Mouse (Mus musculus) liver, embryonic 14.5 days (tissue): Measurements from ENCODE around the gene Cyp4f39.

Source experiments
- CTCF ChIP-seq: IDR thresholded peaks from 2 replicates; pipeline ENCODE4 v1.5.1; 2016; ENCODE audit warnings: antibody characterized with exemption, low read depth, control low read depth
- EP300 ChIP-seq: IDR thresholded peaks from 2 replicates; pipeline ENCODE4 v1.6.1; 2016; ENCODE audit warnings: antibody characterized with exemption, low read depth

DNA sequence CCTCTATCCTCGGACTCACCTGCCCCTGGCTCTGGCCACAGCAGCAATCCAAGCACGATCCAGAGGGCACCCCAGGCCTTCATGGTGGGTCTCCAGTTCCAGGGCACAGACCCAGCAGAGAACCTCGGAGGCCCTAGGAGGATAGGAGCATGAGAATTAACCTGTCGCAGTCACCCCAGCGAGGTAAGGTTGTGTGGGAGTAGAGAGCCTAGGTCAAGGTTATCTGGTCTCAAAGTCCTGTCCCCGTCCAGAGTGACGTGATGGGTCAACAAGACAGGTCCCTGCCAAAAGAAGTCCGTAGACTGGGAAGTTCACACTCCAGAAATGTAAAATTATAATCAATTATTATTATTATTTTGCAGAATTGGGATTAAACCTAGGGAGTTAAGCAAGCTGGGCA, 31.7 kb upstream of the Cyp4f39 start:
- no peak for TF ChIP-seq CTCF
- no peak for TF ChIP-seq EP300
